Mouse (Mus musculus) splenic B cell, adult 2 months (primary cell): Measurements from ENCODE around the gene Qrsl1.

Experiments
- DNase-seq: peaks from one replicate; pipeline ENCODE4 v3.0.0-alpha.2; 2011; ENCODE audit warnings: low read depth, low spot score
- H3K27me3 ChIP-seq: 2 replicates; pipeline ENCODE4 v1.6.1; 2012; ENCODE audit warnings: mild to moderate bottlenecking, low read length, moderate library complexity, mixed read lengths; ENCODE audit not compliant: control insufficient read depth, poor library complexity, insufficient read depth, severe bottlenecking
- H3K36me3 ChIP-seq: 2 replicates; pipeline ENCODE4 v1.6.1; 2012; ENCODE audit warnings: mild to moderate bottlenecking, low read length, moderate library complexity, mixed read lengths; ENCODE audit not compliant: control insufficient read depth, poor library complexity, insufficient read depth, severe bottlenecking

Qrsl1 gene

GRCm38 (mm10) chr10:43832868-43833267, 68.7 kb downstream of the Qrsl1 start:
- no peak for DNase-seq
- Histone ChIP-seq H3K27me3 (no peaks in the 10 kb centered on the region), H3K36me3 (no peaks in the 10 kb centered on the region)

GRCm38 (mm10) chr10:43830251-43831018, 71.1 kb downstream of the Qrsl1 start:
- DNase-seq = peak; percentile 68
- H3K36me3 ChIP-seq = no peaks in the 10 kb centered on the region
- H3K27me3 ChIP-seq = no peaks in the 10 kb centered on the region

- DNase-seq = no peak
- Histone ChIP-seq H3K27me3 (no peaks in the 10 kb centered on the region), H3K36me3 (no peaks in the 10 kb centered on the region)
Observed at GRCm38 (mm10) chr10:43828686-43829015, 72.9 kb downstream of the Qrsl1 start.

GRCm38 (mm10) chr10:43827958-43828685, 73.4 kb downstream of the Qrsl1 start:
- DNase-seq = no peak
- Histone ChIP-seq H3K36me3 (no peaks in the 10 kb centered on the region), H3K27me3 (no peaks in the 10 kb centered on the region)

- peak; percentile 89 for DNase-seq
- no peaks in the 10 kb centered on the region for H3K27me3 ChIP-seq
Observed at GRCm38 (mm10) chr10:43826773-43827621, 74.5 kb downstream of the Qrsl1 start.

GRCm38 (mm10) chr10:43825696-43826095, 75.8 kb downstream of the Qrsl1 start:
- Histone ChIP-seq H3K27me3 (no peaks in the 10 kb centered on the region), H3K36me3 (no peaks in the 10 kb centered on the region)
- no peak for DNase-seq

More at GRCm38 (mm10) chr10:43826773-43827621, 74.5 kb downstream of the Qrsl1 start:
- no peaks in the 10 kb centered on the region for H3K36me3 ChIP-seq

- Histone ChIP-seq H3K27me3 (no peaks in the 10 kb centered on the region), H3K36me3 (no peaks in the 10 kb centered on the region)
- DNase-seq = no peak
Observed at GRCm38 (mm10) chr10:43824713-43825112, 76.8 kb downstream of the Qrsl1 start.
